Mouse (Mus musculus) kidney, adult 9 months (tissue): Measurements from ENCODE around the gene Ang2.

Experiments
- DNase-seq: peaks from one replicate; pipeline ENCODE4 v3.0.0; 2022

The Ang2 gene

GRCm38 (mm10) chr14:51150206-51150831 is 48.6 kb downstream of the Ang2 start:
- DNase-seq: no peak

- DNase-seq: no peak
These were observed 49.8 kb downstream of the Ang2 start for GRCm38 (mm10) chr14:51149164-51149563.

- no peak for DNase-seq
These were observed 50.9 kb downstream of the Ang2 start for GRCm38 (mm10) chr14:51148006-51148405.

GRCm38 (mm10) chr14:51146685-51147084 is 52.3 kb downstream of the Ang2 start, which contains the start of gene Rnase1:
Rnase1 (minus strand) TSS chr14:51146785.
- DNase-seq: no peak

- DNase-seq: no peak
These were observed 53.4 kb downstream of the Ang2 start for GRCm38 (mm10) chr14:51145521-51145920.
